Mouse (Mus musculus) retina, adult 2 months (tissue): ENCODE results near the gene Musk.

Source experiments
- DNase-seq: peaks from one replicate; pipeline ENCODE4 v3.0.0-alpha.2; 2012; ENCODE audit warnings: low read depth, low spot score

Musk gene

GRCm38 (mm10) chr4:58413188-58414185, 127.7 kb downstream of the Musk start:
- DNase-seq = no peak

DNA sequence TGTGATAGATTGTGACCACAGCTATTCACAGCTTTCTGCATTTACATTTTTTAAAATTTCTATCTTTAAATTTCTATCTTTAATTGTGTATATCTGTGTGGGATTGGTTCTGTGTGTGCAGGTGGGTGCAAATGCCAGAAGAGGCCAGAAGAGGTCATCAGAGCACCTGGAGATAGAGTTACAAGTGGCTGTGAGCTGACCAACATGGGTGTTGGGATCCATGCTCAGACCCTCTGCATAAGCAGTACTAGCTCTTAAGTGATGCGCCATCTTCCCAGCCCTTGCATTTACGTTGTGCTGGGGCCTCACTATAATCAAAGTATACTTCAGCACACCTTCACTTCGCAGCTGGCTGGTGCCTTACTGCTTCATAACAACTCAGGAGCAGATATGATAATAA, 129.8 kb downstream of the Musk start:
- no peak for DNase-seq

- DNase-seq = no peak
These were observed 131.6 kb downstream of the Musk start for GRCm38 (mm10) chr4:58417319-58417718.

- DNase-seq = no peak
These were observed 133.5 kb downstream of the Musk start for GRCm38 (mm10) chr4:58419225-58419624.

DNA sequence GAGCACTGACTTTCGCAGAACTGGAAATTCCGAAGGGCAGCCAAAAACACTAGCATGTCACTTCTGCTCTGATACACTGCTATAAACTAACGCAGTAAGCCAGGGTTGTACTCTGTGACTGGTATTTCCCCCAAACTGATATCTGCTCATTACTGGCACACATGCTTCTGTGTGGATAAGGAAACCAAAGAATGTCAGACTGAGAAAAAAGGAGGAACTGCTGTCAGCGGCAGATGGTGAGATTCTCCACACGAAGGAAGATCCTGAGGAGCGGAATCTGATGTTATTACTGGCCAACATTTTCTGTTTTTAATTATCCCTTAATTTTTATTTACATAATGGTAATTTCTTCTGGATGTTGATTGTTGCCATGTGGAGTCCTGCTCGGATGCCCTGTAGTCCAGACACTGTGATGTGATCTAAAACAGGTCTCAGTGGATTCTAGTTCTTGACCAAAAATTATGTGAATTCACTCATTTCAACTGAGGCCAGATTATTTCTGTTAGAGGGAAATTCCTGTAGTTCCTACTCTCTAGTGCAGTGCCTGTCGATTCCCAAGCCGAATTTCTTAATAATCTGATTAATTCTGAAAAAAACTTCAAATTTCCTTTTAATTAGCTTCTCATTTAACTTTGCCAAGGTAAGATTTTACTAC, 137.6 kb downstream of the Musk start:
- no peak for DNase-seq
